Mouse (Mus musculus): Measurements from ENCODE around the gene Sohlh2.

- TF ChIP-seq POLR2A (IDR thresholded peaks at IDR 0.05; ENCODE audit: control insufficient read depth, low read depth, low read length) (no peak), CTCF (IDR thresholded peaks at IDR 0.05; ENCODE audit: control insufficient read depth, insufficient read depth, insufficient replicate concordance, low read depth, low read length) (no peak)
Measured at GRCm38 (mm10) chr3:55144916-55145315, 36.9 kb upstream of the Sohlh2 start.
